Mouse (Mus musculus): ENCODE results near the gene 4930539E08Rik.

4930539E08Rik gene

DNA sequence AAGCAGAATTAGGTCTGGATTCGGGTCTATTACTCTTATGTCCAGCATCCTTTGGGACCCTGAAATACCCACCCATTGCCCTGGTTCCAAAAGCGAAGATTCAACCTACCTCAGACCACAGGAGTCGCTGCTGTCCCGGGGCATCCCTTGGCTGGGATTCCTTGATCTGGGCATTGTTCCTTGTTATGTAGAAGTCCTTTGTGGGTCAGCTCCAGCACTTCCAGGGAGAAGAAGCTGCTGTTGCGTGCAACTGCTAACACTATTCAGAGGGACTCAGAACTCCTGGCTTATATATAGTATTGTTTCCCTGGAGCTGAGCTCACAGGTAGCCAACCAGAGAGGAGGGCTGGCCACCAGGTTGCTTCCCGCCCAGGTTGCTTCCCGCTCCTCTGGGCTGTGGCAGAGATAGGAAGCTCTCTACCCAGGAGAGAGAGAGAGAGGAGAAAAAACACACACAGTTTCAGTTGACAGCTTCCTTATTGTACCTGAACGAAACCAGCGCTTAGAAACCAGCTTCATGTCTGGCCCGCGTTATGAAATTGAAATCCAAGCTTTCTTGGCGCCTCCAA is at the start of gene 4930539E08Rik:
4930539E08Rik (minus strand) TSS at position 265 of the 569 bp plus-strand sequence.
- DNase-seq (ENCODE audit: low spot score in 2 of 2): no peak

DNA sequence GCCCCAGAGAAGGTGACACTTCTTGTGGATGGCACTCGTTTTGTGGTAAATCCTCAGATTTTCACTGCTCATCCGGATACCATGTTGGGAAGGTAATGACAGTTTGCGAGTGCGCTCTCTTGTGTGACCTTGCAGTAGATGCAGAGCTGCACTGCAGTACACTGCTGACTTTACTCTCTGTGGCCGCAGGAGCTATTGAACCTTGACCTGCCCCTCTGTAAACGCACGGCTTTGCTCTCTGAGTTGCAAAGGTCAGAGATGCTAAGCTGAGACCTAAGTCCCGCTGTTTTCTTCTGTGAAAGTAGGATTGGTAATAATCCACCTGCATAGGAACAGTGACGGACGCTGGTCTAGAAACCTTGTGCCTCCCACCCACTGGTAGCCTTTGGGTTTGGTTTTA is 46.5 kb upstream of the 4930539E08Rik start:
- DNase-seq (ENCODE audit: low spot score in 2 of 2): no peak

DNA sequence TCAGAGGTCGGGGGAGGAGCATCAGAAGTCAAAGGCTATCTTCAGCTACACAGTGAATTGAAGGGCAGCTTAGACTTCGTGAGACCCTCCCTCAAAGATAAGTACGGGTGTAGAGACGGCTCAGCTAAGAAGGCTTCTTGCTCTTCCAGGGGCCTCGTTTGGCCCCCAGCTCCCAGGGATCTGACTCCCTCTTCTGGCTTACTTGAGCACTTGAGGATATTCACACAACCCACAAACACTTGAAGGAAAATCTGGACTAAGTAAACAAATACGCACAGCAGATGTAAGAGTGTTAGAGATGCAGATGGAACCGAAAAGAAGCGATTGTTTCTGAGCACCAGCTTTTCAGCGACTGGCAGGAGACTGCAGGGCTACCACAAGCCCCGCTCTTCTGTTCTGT is 45.5 kb upstream of the 4930539E08Rik start:
- no peak for DNase-seq (ENCODE audit: low spot score in 2 of 2)

- DNase-seq (ENCODE audit: low spot score in 2 of 2): no peak
Measured at GRCm38 (mm10) chr17:28954416-28954815, 39.3 kb upstream of the 4930539E08Rik start.

DNA sequence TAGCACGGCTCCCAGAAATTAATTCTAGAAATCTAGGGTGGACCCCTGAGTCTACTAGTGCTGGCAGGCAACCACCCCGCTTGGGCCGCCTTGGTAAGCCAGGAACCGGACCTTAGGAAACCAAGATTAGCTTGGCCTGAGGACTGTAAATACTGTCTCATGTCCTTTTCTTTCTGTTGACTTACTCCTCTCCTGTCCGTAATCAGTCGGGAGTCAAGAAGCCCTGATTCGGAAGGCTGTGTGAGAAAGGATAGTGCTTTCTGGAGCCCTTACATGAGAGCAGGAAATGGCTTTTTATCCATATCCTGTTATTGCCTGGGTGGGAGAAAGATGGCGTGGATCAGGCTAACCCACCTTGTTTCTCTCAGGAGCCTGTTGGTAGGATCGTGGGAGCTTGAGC is 38.1 kb upstream of the 4930539E08Rik start:
- no peak for DNase-seq (ENCODE audit: low spot score in 2 of 2)

DNA sequence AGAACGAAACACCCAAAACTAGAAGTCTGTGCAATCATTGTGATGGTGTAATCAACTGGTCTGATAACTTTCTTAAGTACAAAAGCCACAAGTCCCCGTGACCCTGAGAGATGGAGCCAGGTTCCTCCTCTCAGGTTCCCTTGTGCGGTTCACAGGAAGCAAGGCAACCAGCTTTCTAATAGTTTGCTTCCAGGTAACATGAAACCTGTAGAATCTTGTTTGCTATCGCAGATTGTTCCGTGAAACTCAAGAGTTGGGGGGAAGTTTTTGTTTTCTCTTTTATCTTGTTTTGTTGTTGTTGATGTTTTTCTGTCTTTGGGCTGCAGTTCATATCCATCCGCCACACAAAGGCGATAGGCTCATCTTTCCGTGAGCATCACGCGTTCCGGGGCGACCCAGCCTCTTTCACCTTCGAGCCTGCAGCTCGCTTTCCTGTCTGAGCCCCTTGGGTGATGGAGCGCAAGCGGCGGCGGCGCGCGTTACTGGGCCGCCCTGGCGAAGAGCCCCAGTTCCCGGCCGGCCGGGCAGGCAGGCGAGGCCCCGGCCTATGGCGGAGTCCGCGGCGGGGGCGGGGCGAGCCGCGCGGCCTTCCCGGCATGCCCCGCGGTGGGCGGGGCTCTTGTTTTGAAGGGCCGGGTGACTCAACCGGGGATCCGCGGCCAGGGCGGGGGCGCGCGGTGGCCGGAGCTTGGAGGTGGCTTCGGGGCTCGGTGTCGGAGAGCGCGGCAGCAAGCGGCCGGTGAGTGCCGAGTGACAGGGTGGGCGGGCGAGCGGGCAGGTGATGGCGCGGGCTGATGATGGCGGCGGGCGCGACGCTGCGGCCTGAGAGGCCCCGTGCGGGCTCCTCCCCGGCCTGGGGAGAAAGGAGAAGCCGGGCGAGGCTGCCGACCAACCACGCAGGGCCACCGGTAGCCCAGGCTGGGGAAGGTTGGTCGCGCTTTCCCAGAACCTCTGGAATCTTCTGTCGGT is 37.0 kb upstream of the 4930539E08Rik start, which contains the start of gene Kctd20:
Kctd20 (plus strand) TSS at position 120 of the 969 bp plus-strand sequence.
- peak; percentile 94 to 95 for DNase-seq (ENCODE audit: low spot score in 2 of 2)

DNA sequence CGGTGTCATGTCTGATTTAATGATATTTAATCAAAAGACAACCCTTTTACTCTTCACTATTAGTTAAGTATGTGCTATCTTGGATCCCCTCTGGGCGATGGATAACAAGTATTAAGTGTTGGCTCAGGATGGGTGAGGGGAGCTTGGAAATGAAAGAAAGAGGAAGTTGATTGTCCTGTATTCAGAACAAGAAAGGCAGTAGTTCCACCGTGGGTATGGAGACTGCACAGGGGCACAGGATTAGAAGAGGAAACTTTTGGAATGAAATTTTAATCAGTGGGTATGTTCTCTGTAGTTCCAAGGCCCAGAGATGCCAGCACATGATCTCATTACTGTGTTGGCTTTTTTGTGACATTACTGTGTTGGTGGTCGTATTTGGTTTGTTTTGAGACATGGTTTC is 35.6 kb upstream of the 4930539E08Rik start:
- DNase-seq (ENCODE audit: low spot score in 2 of 2): no peak

GRCm38 (mm10) chr17:28948661-28949060 is 33.5 kb upstream of the 4930539E08Rik start:
- DNase-seq (ENCODE audit: low spot score in 2 of 2): no peak

DNA sequence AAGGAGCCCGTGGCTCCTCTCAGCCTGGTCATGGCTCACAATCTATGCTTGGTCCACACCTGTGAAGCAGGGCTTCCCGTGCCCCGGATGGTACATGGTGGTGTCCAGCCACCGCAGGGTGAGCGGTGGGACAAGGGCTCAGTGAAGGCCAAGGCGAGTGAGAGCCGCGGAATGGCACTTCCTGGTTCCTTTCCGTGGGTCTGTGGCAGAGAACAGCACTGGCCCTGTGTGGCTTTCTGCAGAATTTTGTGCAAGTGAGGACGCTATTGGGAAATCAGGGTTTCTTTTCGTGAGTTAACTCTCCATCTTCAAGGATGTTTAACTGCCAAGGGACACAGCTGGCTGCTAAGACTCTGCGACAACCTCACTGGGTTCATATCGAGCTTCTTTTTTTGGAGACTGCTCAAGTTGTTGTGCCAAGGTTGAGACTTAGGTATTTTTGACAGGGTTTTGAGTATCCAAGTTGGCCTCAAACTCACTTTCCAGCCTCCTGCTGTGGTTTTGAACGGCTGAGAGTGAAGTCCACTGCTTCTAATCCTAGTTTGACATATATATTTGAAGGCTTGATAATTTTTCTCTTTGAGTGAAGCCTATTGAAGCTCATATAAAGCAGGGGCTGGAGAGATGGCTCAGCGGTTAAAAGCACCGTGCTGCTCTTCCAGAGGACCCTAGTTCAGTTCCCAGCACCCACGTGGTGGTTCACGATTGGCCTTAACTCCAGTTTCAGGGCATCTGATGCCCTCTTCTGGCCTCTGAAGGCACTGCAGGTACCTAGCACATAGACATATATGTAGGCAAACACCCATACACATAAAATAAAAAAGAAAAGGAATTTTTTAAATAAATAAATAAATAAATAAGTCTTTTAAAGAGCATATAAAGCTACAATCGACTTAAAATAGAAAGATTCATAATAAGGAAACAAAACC is 32.2 kb upstream of the 4930539E08Rik start:
- no peak for DNase-seq (ENCODE audit: low spot score in 2 of 2)

GRCm38 (mm10) chr17:28944481-28944880 is 29.4 kb upstream of the 4930539E08Rik start:
- DNase-seq (ENCODE audit: low spot score in 2 of 2): no peak

DNA sequence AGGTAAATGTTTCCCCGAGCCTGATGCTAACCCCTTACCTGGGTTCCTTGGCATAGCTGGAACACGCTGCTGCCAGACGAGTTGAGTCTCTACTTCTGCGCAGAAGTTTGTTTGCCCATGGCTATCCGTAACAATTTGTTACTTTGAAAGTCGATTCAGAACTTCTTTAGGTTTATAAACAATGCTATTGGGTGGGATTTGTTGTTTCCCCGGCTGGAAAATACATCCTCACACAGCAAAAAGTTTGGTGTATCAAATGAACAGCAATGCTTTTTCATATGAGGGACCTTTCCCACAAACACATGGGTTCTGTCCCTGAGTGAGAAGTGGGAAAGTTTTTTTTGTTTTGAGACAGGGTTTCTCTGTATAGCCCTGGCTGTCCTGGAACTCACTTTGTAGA is 28.6 kb upstream of the 4930539E08Rik start, which contains the start of gene Pxt1:
Pxt1 (minus strand) TSS at position 101 of the 400 bp plus-strand sequence.
- DNase-seq (ENCODE audit: low spot score in 2 of 2): no peak

GRCm38 (mm10) chr17:28942101-28942500 is 27.0 kb upstream of the 4930539E08Rik start:
- peak in 1 of 2 experiments; percentile 42 for DNase-seq (ENCODE audit: low spot score in 2 of 2)

DNA sequence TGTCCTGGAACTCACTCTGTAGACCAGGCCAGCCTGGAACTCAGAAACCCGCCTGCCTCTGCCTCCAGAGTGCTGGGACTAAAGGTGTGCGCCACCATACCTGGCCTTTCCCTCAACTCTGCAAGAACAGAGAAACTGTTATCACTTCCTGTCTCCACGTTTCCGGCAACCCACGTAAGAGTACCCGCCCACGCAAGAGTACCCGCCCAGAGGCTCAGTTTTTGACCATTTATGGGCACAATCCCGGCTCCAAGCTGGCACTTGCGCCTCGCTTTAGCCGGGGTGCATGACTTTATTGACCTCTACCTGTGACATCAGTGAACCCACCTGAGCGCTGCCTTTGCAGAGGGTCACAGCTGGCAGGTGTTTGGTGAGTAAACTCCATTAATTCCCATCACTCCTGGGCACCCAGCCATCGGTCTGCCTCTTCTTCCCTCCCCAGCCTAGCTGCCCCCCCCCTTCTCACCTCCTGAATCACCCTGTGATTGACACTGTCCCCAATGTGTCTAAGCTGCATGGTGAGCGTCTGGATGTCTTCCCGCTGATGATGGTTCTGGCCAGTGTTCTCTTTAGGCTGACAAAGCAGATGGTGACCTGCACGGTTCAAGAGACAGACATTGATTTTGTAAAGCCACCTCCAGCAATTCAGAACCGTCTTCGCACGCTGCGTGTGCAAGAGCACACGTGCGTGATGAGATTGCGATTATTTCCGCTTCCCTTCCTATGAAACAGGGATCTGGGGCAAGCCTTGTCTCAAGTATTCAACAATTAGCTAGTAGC is 25.8 kb upstream of the 4930539E08Rik start:
- DNase-seq (ENCODE audit: low spot score in 2 of 2): no peak

GRCm38 (mm10) chr17:28936622-28937345 is 21.7 kb upstream of the 4930539E08Rik start:
- peak; percentile 71 to 85 for DNase-seq (ENCODE audit: low spot score in 2 of 2)

- no peak for DNase-seq (ENCODE audit: low spot score in 2 of 2)
Measured at GRCm38 (mm10) chr17:28936133-28936532, 21.0 kb upstream of the 4930539E08Rik start.

- DNase-seq (ENCODE audit: low spot score in 2 of 2): no peak
Measured at GRCm38 (mm10) chr17:28934120-28934916, 19.2 kb upstream of the 4930539E08Rik start.

GRCm38 (mm10) chr17:28932274-28932673 is 17.1 kb upstream of the 4930539E08Rik start:
- DNase-seq (ENCODE audit: low spot score in 2 of 2): no peak

DNA sequence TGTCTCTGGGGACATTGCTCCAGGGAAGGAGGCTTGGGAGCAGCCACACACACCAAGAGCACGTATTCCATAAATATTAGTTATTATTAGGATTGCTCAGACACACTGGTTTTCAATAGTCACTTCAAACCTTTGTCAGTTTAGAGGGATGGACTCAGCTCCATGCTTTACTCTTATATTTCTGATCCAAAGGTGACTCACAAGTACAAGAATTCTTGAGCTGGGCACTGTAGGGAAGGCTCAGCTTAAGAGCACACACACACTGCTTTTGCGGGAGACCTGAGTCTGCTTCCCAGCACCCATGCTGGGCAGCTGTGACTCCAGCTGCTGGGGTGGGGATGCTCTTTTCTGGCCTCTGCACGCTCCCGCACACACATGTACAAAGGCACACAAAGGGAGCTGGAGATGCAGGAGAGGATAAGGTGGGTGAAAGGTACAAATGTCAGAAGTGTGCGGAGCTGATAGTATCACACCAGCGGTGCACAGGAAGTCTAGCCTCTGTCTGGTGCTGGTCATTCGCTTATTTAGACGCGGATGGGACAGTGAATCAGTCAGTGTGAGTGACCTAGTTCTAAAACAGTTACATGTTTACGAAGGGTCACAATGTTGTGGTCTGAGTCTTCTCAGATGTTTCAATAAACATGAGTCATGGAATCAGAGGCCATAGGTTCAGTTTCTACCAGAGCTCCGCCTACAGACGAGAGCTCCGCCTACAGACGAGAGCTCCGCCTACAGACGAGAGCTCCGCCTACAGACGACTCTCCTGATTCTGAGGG is 16.5 kb upstream of the 4930539E08Rik start:
- no peak for DNase-seq (ENCODE audit: low spot score in 2 of 2)

Data from spleen, postnatal 14 days (tissue).